Mouse (Mus musculus) CD4-positive helper T cell, adult 2 months (primary cell): ENCODE measurements at regions not wholly inside any gene's neighbourhood (a gene's known extent, or its start where the extent isn't known, plus 50 kb on each side); places are given as distances from the start of the nearest gene placed in this dataset.
"Not testable (repeated sequence)": the region's sequence is repeated elsewhere in the genome, so short reads cannot be mapped to it uniquely, and the experiment has no call there.

Experiments
- DNase-seq: peaks from one replicate; pipeline ENCODE4 v3.0.0-alpha.2; 2012; ENCODE audit warnings: low read depth, missing footprints, low spot score

- no peak for DNase-seq
These were observed 1446.9 kb downstream of the Zfp704 start for GRCm38 (mm10) chr3:8163030-8163429.

GRCm38 (mm10) chr3:8161997-8162756 is 1447.7 kb downstream of the Zfp704 start:
- no peak for DNase-seq

- DNase-seq, result no peak
These were observed 1466.9 kb downstream of the Zfp704 start for GRCm38 (mm10) chr3:8143016-8143415.

GRCm38 (mm10) chr3:8142190-8142589 is 1467.7 kb downstream of the Zfp704 start:
- no peak for DNase-seq

GRCm38 (mm10) chr3:8141664-8142084 is 1468.2 kb downstream of the Zfp704 start:
- DNase-seq, result no peak

GRCm38 (mm10) chr3:8123641-8124040 is 1486.2 kb downstream of the Zfp704 start:
- DNase-seq, result not testable (repeated sequence)

GRCm38 (mm10) chr3:8123141-8123540 is 1486.7 kb downstream of the Zfp704 start:
- DNase-seq, result no peak

- no peak for DNase-seq
These were observed 1478.0 kb upstream of the 1700008P02Rik start for GRCm38 (mm10) chr3:8098291-8098690.

- DNase-seq, result no peak
These were observed 1464.5 kb upstream of the 1700008P02Rik start for GRCm38 (mm10) chr3:8084749-8085148.

- DNase-seq, result no peak
These were observed 1433.5 kb upstream of the 1700008P02Rik start for GRCm38 (mm10) chr3:8053711-8054110.

GRCm38 (mm10) chr3:8051167-8051566 is 1430.9 kb upstream of the 1700008P02Rik start:
- no peak for DNase-seq

- DNase-seq, result no peak
These were observed 1429.5 kb upstream of the 1700008P02Rik start for GRCm38 (mm10) chr3:8049706-8050105.

GRCm38 (mm10) chr3:8046348-8046747 is 1426.1 kb upstream of the 1700008P02Rik start:
- no peak for DNase-seq

GRCm38 (mm10) chr3:8036697-8037096 is 1416.5 kb upstream of the 1700008P02Rik start:
- no peak for DNase-seq

- no peak for DNase-seq
These were observed 1415.0 kb upstream of the 1700008P02Rik start for GRCm38 (mm10) chr3:8035091-8035729.

- DNase-seq, result no peak
These were observed 1406.2 kb upstream of the 1700008P02Rik start for GRCm38 (mm10) chr3:8026325-8027017.

GRCm38 (mm10) chr3:8022654-8023053 is 1402.4 kb upstream of the 1700008P02Rik start:
- DNase-seq, result no peak

GRCm38 (mm10) chr3:8017489-8017888 is 1397.2 kb upstream of the 1700008P02Rik start:
- DNase-seq, result no peak

- no peak for DNase-seq
These were observed 1396.7 kb upstream of the 1700008P02Rik start for GRCm38 (mm10) chr3:8016945-8017344.

- DNase-seq, result no peak
These were observed 1389.7 kb upstream of the 1700008P02Rik start for GRCm38 (mm10) chr3:8009966-8010365.

- no peak for DNase-seq
These were observed 1386.6 kb upstream of the 1700008P02Rik start for GRCm38 (mm10) chr3:8006708-8007395.

- no peak for DNase-seq
These were observed 1386.0 kb upstream of the 1700008P02Rik start for GRCm38 (mm10) chr3:8006273-8006672.
